Mouse (Mus musculus) lung, embryonic 16.5 days (tissue): ENCODE data around the gene Hmg20b. TPM values are rescaled to one million over a fixed set of nuclear protein-coding genes. Genes with fewer than 3 reads are reported as not detected.
A peak's percentile ranks its signal among the peaks of the same experiment; 100 is the strongest.

Experiments
- ATAC-seq: fragments of 200-750 bp; cut with Nextera tagmentation; 2 replicates; pipeline ENCODE4 v1.8.0; 2017; ENCODE audit warnings: low read depth, mild to moderate bottlenecking, moderate library complexity
- H3K27ac ChIP-seq: fragments of 300-500 bp; sonication (generic); 2 replicates; pipeline ENCODE4 v1.5.1; 2014; ENCODE audit warnings: mild to moderate bottlenecking, control low read depth, low read length
- H3K27me3 ChIP-seq: fragments of 300-500 bp; sonication (generic); 2 replicates; pipeline ENCODE4 v1.6.1; 2014; ENCODE audit warnings: low read depth, low read length, mixed read lengths; ENCODE audit not compliant: control insufficient read depth, insufficient read depth
- H3K36me3 ChIP-seq: fragments of 300-500 bp; sonication (generic); 2 replicates; pipeline ENCODE4 v1.6.1; 2014; ENCODE audit warnings: low read length; ENCODE audit not compliant: control insufficient read depth, insufficient read depth
- H3K4me1 ChIP-seq: fragments of 300-500 bp; sonication (generic); replicated peaks from 2 replicates; pipeline ENCODE4 v1.6.1; 2014; ENCODE audit warnings: low read length, mixed read lengths; ENCODE audit not compliant: control insufficient read depth, insufficient read depth
- H3K4me2 ChIP-seq: fragments of 300-500 bp; sonication (generic); 2 replicates; pipeline ENCODE4 v1.6.1; 2014; ENCODE audit warnings: low read depth, low read length, control low read depth
- H3K4me3 ChIP-seq: fragments of 300-500 bp; sonication (generic); 2 replicates; pipeline ENCODE4 v1.5.1; 2014; ENCODE audit warnings: mild to moderate bottlenecking, low read length, control low read depth
- H3K9ac ChIP-seq: fragments of 300-500 bp; sonication (generic); 2 replicates; pipeline ENCODE4 v1.6.1; 2014; ENCODE audit warnings: low read length, control low read depth
- H3K9me3 ChIP-seq: fragments of 300-500 bp; sonication (generic); 2 replicates; pipeline ENCODE4 v1.6.1; 2016; ENCODE audit warnings: low read length; ENCODE audit not compliant: control insufficient read depth
- WGBS: fragments of 180-500 bp; shearing (Covaris S2); extraction: QIAGEN DNeasy Blood & Tissue Kit; methylation state at CpG from one replicate; pipeline ENCODE4 v1.1.7; 2014; 5-methylcytosine and 5-hydroxymethylcytosine counted together
- polyA plus RNA-seq: library from polyadenylated mRNA; unstranded; fragments of >200 nt; fragmentation: Nextera tagmentation; extraction: Ambion mirVana; gene quantifications from 2 replicates; pipeline ENCODE4 v1.2.1, GENCODE M21; 2015

The Hmg20b gene
- polyA plus RNA-seq, 1 experiment from 2014 or later = 93.2 TPM

DNA sequence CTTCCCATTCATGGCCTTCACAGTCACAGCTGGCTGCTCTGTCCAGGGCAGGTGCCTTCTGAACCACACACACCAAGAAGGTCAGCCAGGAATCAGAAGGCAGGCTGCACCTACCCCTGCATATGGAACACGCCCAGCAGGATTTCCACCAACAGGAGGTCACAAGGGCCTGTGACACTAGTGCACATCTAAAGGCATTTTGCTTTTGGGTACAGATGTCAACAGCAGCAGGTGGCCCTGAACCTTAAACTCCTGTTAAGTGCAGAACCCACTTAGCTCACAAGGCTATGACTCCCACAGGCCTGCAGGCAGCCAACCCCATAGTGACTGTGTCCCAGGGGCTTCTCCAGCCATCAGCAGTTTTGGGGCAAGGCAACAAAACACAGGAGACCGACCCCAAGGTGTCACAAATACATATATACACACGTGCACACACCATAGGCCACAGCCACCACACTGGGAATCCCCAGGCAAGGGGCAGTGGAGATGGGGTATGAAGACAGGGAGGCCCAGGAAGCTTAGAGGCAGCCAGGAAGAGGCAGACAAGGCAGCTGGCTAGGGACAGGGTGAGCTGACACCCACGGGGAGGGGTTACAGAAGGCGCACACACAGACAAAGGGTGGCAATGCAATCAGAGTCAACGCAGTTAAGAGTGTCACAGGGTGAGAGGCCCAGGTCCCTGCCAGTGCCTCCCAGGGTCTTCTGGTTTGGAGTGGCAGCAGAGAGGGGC, 16.4 kb upstream of the Hmg20b start:
- Histone ChIP-seq H3K4me2 (no peak overlapping the region), H3K27me3 (peaks cover 6% of the 10 kb centered on the region), H3K27ac (no peak overlapping the region), H3K36me3 (peaks cover 44% of the 10 kb centered on the region), H3K9me3 (no peaks in the 10 kb centered on the region), H3K4me3 (no peak overlapping the region), H3K9ac (no peak overlapping the region), H3K4me1 (peaks cover 38% of the 10 kb centered on the region)
- WGBS = 65% methylated on average over 6 of the region's 6 CpGs
- no peak for ATAC-seq

DNA sequence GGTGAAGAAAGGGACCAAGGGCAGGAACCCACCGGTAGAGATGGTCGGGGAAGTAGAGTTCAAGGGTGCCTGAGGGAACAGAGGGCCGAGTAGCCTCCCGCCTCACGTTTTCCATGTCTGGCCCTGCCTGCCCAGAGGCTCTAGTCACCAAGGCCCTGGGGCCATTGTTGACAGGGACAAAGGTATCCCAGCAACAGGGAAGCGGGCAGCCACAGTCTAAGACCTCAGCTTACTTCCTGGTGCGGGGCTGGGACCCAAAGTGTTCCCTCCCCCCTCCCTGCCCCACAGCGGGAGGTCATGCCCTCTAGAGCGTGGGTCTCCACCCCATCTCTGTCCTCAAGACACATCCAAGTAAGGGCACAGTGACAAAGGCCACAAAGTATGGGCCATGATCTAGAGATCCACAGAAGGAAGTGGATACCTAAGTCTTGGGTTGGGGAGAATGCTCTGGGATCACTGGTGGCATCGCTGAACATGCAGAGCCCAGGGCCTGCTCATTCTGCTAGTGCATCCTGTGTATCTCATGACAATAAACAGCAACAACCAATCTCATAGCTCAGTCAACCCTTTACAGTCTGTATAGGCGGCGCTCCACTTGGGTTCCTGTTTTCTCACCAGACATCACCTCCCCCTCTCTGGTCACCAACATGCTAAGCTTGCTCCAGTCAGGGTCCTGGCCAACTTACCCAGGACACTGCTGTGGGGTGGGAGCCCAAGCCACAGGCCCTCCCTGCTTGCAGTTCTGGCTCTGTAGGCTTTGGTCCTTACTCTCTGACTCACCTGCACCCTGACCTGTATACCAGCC, 15.6 kb upstream of the Hmg20b start, which contains the start of gene 4930404N11Rik:
Gene 4930404N11Rik (minus strand): TSS at position 145 of the 805 bp plus-strand sequence.
- Histone ChIP-seq H3K36me3 (peaks cover 41% of the 10 kb centered on the region), H3K9ac (peak within 1 kb of the TSS; percentile 64), H3K4me2 (peak within 1 kb of the TSS; percentile 60), H3K4me1 (peaks cover 44% of the 10 kb centered on the region), H3K27me3 (peaks cover 6% of the 10 kb centered on the region), H3K9me3 (no peaks in the 10 kb centered on the region), H3K27ac (peak within 1 kb of the TSS; percentile 37; the same call in 1 of the 2 replicates), H3K4me3 (peak within 1 kb of the TSS; percentile 34)
- peak; percentile 11; the same call in 1 of the 2 replicates for ATAC-seq
- 28% methylated on average over 12 of the region's 12 CpGs for WGBS

DNA sequence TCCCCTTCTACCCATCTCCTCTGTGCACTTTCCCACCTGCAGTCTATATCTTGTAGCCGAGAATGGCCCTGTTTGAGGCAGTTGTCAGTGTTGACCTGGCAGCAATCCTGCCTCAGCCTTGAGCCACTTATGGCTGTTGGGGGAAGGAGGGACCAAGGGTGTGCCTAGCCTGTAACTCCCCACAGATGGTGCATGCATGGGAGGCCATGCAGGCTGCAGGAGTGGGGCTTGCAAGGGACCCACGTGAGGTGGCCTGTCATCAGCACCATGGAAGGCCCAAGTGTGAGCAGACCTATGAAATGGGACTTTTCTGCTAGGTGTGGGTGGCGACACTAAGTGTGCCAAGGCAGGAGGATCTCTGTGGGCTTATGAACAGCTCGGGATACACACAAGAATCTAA, 14.8 kb upstream of the Hmg20b start:
- H3K9me3 ChIP-seq = no peaks in the 10 kb centered on the region
- 28% methylated on average over 4 of the region's 4 CpGs for WGBS
- H3K4me1 ChIP-seq = peaks cover 45% of the 10 kb centered on the region
- H3K36me3 ChIP-seq = peaks cover 33% of the 10 kb centered on the region
- H3K4me3 ChIP-seq = no peak overlapping the region
- H3K9ac ChIP-seq = no peak overlapping the region
- peaks cover 6% of the 10 kb centered on the region for H3K27me3 ChIP-seq
- 0 out of 2 replicates have a peak, but pooled peaks have one; percentile 3 for ATAC-seq
- peak overlapping the region; percentile 37; the same call in 1 of the 2 replicates for H3K27ac ChIP-seq
- H3K4me2 ChIP-seq = peak overlapping the region; percentile 60; the same call in 1 of the 2 replicates

DNA sequence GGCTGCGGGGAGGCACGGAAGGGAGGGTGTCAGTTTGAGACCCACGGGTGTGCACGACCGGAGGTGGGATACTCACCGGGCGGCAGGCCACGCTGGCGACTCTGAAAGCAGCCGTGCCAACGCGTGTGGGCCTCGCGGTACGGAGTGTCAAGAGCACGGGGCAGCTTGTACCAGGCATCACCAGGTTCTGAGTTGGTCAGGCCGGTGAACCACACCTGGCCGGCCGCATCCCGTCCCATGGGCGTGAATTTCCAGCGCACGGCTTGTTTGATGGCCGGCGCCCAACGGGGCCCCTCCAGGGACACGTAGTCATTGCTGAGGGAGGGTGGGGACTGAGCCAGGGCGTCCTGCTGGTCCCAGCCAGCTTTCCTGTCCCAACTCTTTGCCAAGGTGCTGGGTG, 14.4 kb upstream of the Hmg20b start:
- Histone ChIP-seq H3K36me3 (peaks cover 29% of the 10 kb centered on the region), H3K4me1 (peaks cover 45% of the 10 kb centered on the region), H3K27me3 (peaks cover 6% of the 10 kb centered on the region), H3K9ac (peak overlapping the region; percentile 64), H3K4me2 (peak overlapping the region; percentile 60), H3K4me3 (peak overlapping the region; percentile 34), H3K27ac (peak overlapping the region; percentile 37; the same call in 1 of the 2 replicates), H3K9me3 (no peaks in the 10 kb centered on the region)
- 9% methylated on average over 28 of the region's 28 CpGs for WGBS
- ATAC-seq = peak; percentile 1; the same call in 1 of the 2 replicates

DNA sequence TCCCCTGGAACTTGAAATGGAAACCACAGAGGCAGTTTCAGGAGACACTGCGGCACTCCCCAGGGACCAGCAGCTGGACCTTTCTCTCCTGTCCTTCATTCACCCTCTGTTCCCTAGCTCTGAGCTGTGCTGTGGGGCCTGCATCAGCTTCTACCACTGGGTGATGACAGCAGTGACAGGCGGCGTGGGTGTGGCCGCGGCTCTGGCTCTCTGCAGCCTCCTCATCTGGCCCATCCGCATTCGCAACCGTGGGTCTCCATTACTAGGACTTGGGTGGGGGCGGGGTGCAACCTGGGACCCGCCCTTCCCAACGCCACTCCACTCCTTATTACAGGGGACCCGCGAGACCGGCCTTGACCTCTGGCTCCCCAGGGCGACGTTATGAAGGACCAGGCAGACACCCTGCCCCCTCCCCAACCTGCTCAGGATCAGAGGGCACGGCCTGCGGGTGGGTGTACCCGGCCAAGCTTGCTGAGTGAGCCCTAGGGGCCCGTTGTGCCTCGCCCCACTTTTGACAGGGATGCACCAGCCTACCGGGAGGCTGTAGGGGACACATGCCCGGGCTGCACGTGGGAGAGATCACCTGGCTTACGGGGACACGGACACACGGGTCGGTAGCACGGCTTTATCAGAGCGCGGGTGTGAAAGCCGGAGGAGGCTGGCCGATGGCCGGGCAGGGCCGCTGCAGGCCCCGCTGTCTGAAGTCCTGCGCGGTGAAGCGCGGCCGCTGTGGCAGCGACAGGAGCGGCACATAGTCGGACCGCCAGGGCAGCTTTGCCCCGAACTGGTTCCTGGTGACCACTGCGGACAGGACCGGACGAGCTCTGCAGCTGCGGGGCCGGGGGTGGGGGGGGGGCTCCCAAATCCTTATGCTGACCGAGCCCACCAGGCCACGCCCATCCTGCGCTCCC, 13.4 kb upstream of the Hmg20b start:
- Histone ChIP-seq H3K4me3 (peak overlapping the region; percentile 34), H3K4me2 (peak overlapping the region; percentile 60), H3K9me3 (no peaks in the 10 kb centered on the region), H3K36me3 (peaks cover 20% of the 10 kb centered on the region), H3K27me3 (peaks cover 6% of the 10 kb centered on the region), H3K27ac (peak overlapping the region; percentile 90), H3K4me1 (peaks cover 53% of the 10 kb centered on the region), H3K9ac (peak overlapping the region; percentile 64)
- 0 out of 2 replicates have a peak, but pooled peaks have one; percentile 6 for ATAC-seq
- 11% methylated on average over 54 of the region's 54 CpGs for WGBS

DNA sequence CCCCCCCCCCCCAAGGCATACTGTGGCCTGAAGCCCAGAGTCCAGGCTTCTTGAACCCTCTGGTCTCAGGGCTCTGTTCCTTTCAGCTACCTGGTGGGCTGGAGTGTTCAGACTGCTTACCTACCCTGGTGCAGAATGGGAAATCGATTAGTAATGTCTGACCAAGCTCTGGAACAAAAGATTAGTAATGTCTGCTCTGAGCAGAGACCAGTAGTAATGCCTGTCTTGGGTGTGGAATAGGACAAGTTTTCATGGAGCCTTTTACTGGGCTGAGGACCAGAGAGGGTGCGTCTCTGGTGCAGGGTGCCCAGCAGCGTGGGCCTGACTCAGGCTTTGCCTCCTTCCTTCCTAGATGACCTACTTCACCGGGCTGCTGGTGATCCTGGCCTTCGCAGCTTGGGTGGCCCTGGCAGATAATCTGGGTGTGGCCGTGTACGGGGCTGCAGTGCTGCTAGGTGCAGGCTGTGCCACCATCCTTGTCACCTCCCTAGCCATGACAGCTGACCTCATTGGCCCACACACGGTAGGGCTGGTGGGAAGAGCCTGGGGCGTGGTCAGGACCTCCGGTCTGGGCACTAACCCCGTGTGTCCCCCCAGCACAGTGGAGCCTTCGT, 12.2 kb upstream of the Hmg20b start:
- H3K27ac ChIP-seq = peak overlapping the region; percentile 90
- peak overlapping the region; percentile 60 for H3K4me2 ChIP-seq

DNA sequence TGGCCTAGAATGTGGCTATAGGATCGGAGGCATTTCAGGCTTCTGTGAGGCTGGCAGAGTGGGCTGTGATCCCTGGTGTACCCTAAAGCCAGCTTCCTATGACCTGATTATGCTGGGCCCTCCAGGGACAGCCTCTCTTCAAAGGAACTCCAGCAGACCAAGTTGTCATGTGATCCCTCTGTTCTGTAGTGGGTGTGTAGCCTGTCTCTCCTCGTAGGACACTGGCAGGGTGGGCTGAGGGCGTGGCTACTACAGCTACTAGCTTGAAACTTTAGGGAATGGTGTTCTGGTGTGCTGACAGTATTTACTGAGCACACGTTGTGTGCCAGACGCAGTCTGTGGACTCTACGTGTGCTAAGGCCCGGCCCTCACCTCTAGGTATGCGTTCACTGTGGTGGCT, 10.4 kb upstream of the Hmg20b start:
- no peak overlapping the region for H3K4me2 ChIP-seq
- H3K27ac ChIP-seq = peak overlapping the region; percentile 67
- peaks cover 58% of the 10 kb centered on the region for H3K4me1 ChIP-seq
- ATAC-seq = no peak
- WGBS = 58% methylated on average over 8 of the region's 8 CpGs
- no peak overlapping the region for H3K4me3 ChIP-seq
- peak overlapping the region; percentile 49 for H3K9ac ChIP-seq
- no peaks in the 10 kb centered on the region for H3K9me3 ChIP-seq
- no peaks in the 10 kb centered on the region for H3K36me3 ChIP-seq
- peaks cover 6% of the 10 kb centered on the region for H3K27me3 ChIP-seq

More for the DNA sequence above, 12.2 kb upstream of the Hmg20b start:
- H3K9ac ChIP-seq = peak overlapping the region; percentile 49
- WGBS = 51% methylated on average over 12 of the region's 12 CpGs
- peak; percentile 8 for ATAC-seq
- H3K4me1 ChIP-seq = peaks cover 62% of the 10 kb centered on the region
- no peaks in the 10 kb centered on the region for H3K9me3 ChIP-seq
- H3K27me3 ChIP-seq = peaks cover 6% of the 10 kb centered on the region
- H3K36me3 ChIP-seq = peaks cover 8% of the 10 kb centered on the region
- H3K4me3 ChIP-seq = no peak overlapping the region

DNA sequence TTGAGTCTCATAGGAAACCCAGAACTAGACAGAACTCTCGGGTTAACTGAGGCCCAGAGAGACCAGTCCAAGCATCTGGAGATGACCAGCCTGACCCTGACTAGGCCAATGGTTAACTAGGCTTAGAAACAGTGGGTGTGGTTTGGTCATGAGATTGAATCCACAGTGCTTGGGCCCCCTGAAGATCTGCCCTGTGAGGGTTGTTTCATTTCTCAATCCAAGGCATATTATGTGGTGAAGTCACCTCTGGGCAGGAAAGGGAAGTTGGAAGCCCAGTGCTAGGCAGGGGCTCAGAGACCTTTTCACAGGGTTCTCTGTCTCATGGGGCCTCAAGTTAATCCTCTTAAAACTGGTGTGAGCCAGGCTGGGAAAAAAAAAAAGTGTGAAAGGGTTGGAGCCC, 8.6 kb upstream of the Hmg20b start:
- no peak for ATAC-seq
- H3K27ac ChIP-seq = peak overlapping the region; percentile 1; the same call in 1 of the 2 replicates
- no peaks in the 10 kb centered on the region for H3K36me3 ChIP-seq
- H3K4me3 ChIP-seq = peak overlapping the region; percentile 84
- H3K27me3 ChIP-seq = peaks cover 5% of the 10 kb centered on the region; the same call in 1 of the 2 replicates
- peaks cover 40% of the 10 kb centered on the region for H3K4me1 ChIP-seq
- 59% methylated on average over 1 of the region's 1 CpGs for WGBS
- H3K9ac ChIP-seq = peak overlapping the region; percentile 27; the same call in 1 of the 2 replicates
- H3K4me2 ChIP-seq = peak overlapping the region; percentile 99
- no peaks in the 10 kb centered on the region for H3K9me3 ChIP-seq
